Mouse (Mus musculus) midbrain, embryonic 12.5 days (tissue): ENCODE results near the gene Cacna2d2. TPM values are rescaled to one million over a fixed set of nuclear protein-coding genes. Genes with fewer than 3 reads are reported as not detected.
A peak's percentile ranks its signal among the peaks of the same experiment; 100 is the strongest.

ENCODE experiments used
- ATAC-seq: fragments of 200-750 bp; cut with Nextera tagmentation; 2 replicates; pipeline ENCODE4 v1.8.0; 2017; ENCODE audit warnings: low read depth, moderate TSS enrichment, moderate library complexity; ENCODE audit not compliant: low FRiP score
- H3K27ac ChIP-seq: fragments of 300-500 bp; sonication (generic); replicated peaks from 2 replicates; pipeline ENCODE4 v1.5.1; 2016; ENCODE audit warnings: mild to moderate bottlenecking
- H3K27me3 ChIP-seq: fragments of 300-500 bp; sonication (generic); 2 replicates; pipeline ENCODE4 v1.6.1; 2016; ENCODE audit warnings: mild to moderate bottlenecking
- H3K36me3 ChIP-seq: fragments of 300-500 bp; sonication (generic); 2 replicates; pipeline ENCODE4 v1.6.1; 2016
- H3K4me1 ChIP-seq: fragments of 300-500 bp; sonication (generic); 2 replicates; pipeline ENCODE4 v1.6.1; 2016
- H3K4me2 ChIP-seq: fragments of 300-500 bp; sonication (generic); replicated peaks from 2 replicates; pipeline ENCODE4 v1.6.1; 2016; ENCODE audit warnings: mild to moderate bottlenecking, moderate library complexity
- H3K4me3 ChIP-seq: fragments of 300-500 bp; sonication (generic); 2 replicates; pipeline ENCODE4 v1.5.1; 2016; ENCODE audit warnings: mild to moderate bottlenecking
- H3K9ac ChIP-seq: fragments of 300-500 bp; sonication (generic); replicated peaks from 2 replicates; pipeline ENCODE4 v1.6.1; 2016; ENCODE audit warnings: mild to moderate bottlenecking, moderate library complexity
- H3K9me3 ChIP-seq: fragments of 300-500 bp; sonication (generic); 2 replicates; pipeline ENCODE4 v1.6.1; 2016; ENCODE audit warnings: mild to moderate bottlenecking
- WGBS: fragments of 180-500 bp; shearing (Covaris S2); methylation state at CpG from one replicate; pipeline ENCODE4 v1.1.7; 2016; 5-methylcytosine and 5-hydroxymethylcytosine counted together
- polyA plus RNA-seq: library from polyadenylated mRNA; unstranded; fragments of >200 nt; fragmentation: Nextera tagmentation; extraction: Ambion mirVana; gene quantifications from 2 replicates; pipeline ENCODE4 v1.2.1, GENCODE M21; 2016

Gene Cacna2d2
- polyA plus RNA-seq, 1 experiment from 2014 or later = 4.1 TPM

DNA sequence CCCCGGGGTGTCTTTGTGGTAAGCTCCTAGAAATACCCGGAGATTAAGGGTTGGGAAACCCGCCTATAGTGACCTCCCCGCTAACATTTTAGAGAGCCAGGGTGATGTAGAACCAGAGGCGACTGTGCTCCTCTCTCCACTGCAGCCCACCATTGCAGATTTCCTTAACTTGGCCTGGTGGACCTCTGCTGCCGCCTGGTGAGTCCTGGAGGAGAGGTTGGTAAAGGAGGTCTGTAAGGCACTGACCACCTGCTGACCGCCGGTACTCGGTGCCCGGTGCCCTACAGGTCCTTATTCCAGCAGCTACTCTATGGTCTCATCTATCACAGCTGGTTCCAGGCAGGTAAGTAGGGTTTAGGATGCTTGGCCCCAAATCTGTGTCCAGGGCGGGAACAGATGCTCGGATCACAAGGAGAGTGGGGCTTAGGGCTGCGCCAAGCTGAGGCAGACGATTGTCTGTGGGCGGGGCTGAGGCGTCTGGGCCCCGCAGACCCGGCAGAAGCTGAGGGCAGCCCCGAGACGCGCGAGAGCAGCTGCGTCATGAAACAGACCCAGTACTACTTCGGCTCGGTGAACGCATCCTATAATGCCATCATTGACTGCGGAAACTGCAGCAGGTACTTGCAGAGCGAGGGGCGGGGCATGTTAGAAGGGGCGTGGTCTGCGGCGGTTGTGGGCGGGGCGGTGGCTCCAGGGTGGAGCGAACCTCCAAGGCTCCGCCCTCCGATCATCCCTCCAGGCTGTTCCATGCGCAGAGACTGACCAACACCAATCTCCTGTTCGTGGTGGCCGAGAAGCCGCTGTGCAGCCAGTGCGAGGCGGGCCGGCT lies 127.0 kb downstream of the Cacna2d2 start:
- 4% methylated on average over 44 of the region's 44 CpGs for WGBS
- Histone ChIP-seq H3K36me3 (no peaks in the 10 kb centered on the region), H3K27ac (no peak overlapping the region), H3K4me2 (peak overlapping the region; percentile 56), H3K9me3 (no peaks in the 10 kb centered on the region), H3K9ac (peak overlapping the region; percentile 15; the same call in 1 of the 2 replicates), H3K4me3 (peak overlapping the region; percentile 38), H3K27me3 (peaks cover 69% of the 10 kb centered on the region), H3K4me1 (peaks cover 30% of the 10 kb centered on the region)
- peak; percentile 59 for ATAC-seq

DNA sequence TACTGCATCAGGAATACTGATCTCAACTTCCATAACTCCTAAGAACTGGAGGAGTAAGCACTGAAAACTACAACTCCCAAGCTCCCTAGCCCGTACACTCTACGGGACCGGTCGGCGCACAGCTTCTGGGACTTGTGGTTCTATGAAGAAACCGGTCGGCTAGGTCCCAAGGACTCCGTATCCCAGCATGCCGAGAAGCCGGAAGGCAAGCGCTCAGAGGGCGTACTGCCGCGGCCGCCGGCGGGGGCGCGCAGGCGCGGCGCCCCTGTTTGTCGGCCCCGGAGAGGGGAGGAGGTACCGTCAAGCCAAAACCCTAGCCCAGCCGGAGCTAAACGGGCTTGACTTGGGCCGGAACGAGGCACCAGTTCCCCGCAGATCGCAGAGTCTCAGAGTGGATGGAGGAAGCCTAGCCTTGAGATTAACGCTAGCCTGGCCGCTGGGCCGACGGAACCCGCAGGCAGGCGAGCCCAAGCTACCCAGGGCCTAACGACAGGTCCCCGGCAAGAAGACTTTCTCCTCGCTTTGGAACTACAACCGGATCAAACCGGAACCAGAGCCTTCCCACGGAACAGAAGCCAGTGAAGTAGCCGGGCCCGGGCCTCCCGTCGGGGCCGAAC lies 134.5 kb downstream of the Cacna2d2 start, which contains the start of gene Tmem115:
Tmem115 (plus strand) TSS at position 155 of the 617 bp plus-strand sequence.
- H3K36me3 ChIP-seq = peaks cover 14% of the 10 kb centered on the region
- under 1% methylated on average over 46 of the region's 48 CpGs for WGBS
- H3K4me3 ChIP-seq = peak within 1 kb of the TSS; percentile 92
- no peaks in the 10 kb centered on the region for H3K9me3 ChIP-seq
- peaks cover 5% of the 10 kb centered on the region; the same call in 1 of the 2 replicates for H3K27me3 ChIP-seq
- H3K4me1 ChIP-seq = peaks cover 30% of the 10 kb centered on the region
- peak within 1 kb of the TSS; percentile 100 for H3K4me2 ChIP-seq
- H3K9ac ChIP-seq = peak within 1 kb of the TSS; percentile 93
- ATAC-seq = peak; percentile 98
- H3K27ac ChIP-seq = peak within 1 kb of the TSS; percentile 60

DNA sequence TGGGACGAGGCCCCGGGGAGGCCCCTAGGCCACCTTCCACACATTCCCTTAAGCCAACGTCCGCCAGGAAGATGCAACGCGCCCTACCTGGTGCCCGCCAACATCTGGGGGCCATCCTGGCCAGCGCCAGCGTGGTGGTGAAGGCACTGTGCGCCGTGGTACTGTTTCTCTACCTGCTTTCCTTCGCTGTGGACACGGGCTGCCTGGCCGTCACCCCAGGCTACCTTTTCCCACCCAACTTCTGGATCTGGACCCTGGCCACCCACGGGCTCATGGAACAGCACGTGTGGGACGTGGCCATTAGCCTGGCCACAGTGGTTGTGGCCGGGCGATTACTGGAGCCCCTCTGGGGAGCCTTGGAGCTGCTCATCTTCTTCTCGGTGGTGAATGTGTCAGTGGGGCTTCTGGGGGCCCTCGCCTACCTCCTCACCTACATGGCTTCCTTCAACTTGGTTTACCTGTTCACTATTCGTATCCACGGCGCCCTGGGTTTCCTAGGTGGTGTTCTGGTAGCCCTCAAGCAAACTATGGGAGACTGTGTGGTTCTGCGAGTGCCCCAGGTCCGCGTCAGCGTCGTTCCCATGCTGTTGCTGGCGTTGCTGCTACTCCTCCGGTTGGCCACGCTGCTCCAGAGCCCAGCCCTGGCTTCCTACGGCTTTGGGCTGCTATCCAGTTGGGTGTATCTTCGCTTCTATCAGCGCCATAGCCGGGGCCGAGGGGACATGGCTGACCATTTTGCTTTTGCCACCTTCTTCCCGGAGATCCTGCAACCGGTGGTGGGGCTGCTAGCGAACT lies 135.2 kb downstream of the Cacna2d2 start:
- H3K36me3 ChIP-seq = peaks cover 21% of the 10 kb centered on the region
- peaks cover 5% of the 10 kb centered on the region; the same call in 1 of the 2 replicates for H3K27me3 ChIP-seq
- H3K27ac ChIP-seq = peak overlapping the region; percentile 60; the same call in 1 of the 2 replicates
- peak; percentile 27; the same call in 1 of the 2 replicates for ATAC-seq
- no peaks in the 10 kb centered on the region for H3K9me3 ChIP-seq
- peak overlapping the region; percentile 93 for H3K9ac ChIP-seq
- peak overlapping the region; percentile 100 for H3K4me2 ChIP-seq
- H3K4me1 ChIP-seq = peaks cover 30% of the 10 kb centered on the region
- WGBS = under 1% methylated on average over 40 of the region's 40 CpGs
- H3K4me3 ChIP-seq = peak overlapping the region; percentile 92

DNA sequence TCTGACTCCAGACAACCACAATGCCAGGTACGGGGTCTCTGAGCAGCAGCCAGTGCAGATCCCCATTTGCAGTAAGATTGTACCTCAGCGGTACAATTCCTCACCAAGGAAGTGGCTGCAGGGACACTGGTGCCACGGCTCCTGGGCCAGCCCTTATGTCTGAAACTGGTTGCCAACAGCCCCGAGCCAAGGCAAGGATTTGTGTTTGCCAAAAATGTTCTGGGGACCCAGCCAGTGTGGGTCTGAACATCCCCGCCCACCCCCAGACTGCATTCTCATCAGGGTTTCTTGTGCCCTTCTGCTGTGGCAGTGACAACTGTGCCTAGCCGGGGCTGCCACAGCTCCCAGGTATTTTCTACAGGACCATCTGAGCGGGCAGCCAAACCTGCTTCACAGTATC lies 138.8 kb downstream of the Cacna2d2 start:
- no peaks in the 10 kb centered on the region for H3K27me3 ChIP-seq
- H3K9me3 ChIP-seq = no peaks in the 10 kb centered on the region
- no peak overlapping the region for H3K4me3 ChIP-seq
- H3K4me2 ChIP-seq = no peak overlapping the region
- H3K36me3 ChIP-seq = peaks cover 29% of the 10 kb centered on the region
- 92% methylated on average over 7 of the region's 7 CpGs for WGBS
- no peak for ATAC-seq
- H3K4me1 ChIP-seq = peaks cover 51% of the 10 kb centered on the region
- H3K9ac ChIP-seq = no peak overlapping the region
- no peak overlapping the region for H3K27ac ChIP-seq

DNA sequence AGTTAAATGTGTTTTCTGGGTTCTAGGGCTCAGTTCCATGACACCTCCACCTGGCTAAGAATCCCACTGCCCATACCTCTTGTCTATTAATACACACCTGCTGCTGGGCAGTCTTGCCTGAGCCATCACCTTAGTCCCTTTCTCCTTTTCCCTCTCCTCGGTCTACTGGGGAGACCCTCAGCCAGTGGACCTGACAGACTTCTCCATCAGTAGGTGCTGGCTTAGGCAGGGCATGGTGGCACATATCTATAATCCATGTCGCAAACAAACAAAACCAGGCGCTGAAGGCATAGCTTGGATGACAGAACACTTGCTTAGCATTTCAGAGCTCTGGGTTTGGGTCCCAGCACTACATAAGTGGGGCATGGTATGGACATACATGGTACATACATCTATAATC lies 139.3 kb downstream of the Cacna2d2 start:
- Histone ChIP-seq H3K4me1 (peaks cover 52% of the 10 kb centered on the region), H3K4me3 (no peak overlapping the region), H3K27ac (no peak overlapping the region), H3K9me3 (no peaks in the 10 kb centered on the region), H3K27me3 (no peaks in the 10 kb centered on the region), H3K4me2 (no peak overlapping the region), H3K9ac (no peak overlapping the region), H3K36me3 (peaks cover 33% of the 10 kb centered on the region)
- 93% methylated on average over 3 of the region's 3 CpGs for WGBS
- ATAC-seq = no peak

DNA sequence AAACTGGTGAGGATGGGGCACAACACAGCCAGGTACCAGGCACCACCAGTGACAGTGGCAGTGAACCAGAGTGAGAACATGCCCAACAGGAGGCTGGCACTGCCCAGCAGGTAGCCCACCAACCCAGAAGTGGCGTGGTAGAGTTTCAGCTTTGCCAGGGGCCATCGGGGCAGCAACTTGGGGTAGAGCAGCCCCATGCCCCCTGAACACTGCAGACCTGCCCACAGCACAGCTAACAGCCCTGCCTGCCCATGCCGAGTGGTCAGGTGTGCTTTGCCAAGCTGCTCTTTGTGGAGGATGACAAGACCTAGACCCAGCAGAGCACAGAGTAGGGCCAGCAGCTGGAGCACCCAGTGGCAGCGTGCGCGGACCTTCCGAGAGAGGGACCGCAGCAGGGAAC lies 140.5 kb downstream of the Cacna2d2 start:
- no peaks in the 10 kb centered on the region for H3K9me3 ChIP-seq
- H3K36me3 ChIP-seq = peaks cover 46% of the 10 kb centered on the region
- H3K4me2 ChIP-seq = no peak overlapping the region
- WGBS = 95% methylated on average over 8 of the region's 8 CpGs
- no peak overlapping the region for H3K9ac ChIP-seq
- H3K4me3 ChIP-seq = no peak overlapping the region
- H3K27ac ChIP-seq = no peak overlapping the region
- H3K4me1 ChIP-seq = peaks cover 46% of the 10 kb centered on the region
- no peaks in the 10 kb centered on the region for H3K27me3 ChIP-seq
- ATAC-seq = no peak

DNA sequence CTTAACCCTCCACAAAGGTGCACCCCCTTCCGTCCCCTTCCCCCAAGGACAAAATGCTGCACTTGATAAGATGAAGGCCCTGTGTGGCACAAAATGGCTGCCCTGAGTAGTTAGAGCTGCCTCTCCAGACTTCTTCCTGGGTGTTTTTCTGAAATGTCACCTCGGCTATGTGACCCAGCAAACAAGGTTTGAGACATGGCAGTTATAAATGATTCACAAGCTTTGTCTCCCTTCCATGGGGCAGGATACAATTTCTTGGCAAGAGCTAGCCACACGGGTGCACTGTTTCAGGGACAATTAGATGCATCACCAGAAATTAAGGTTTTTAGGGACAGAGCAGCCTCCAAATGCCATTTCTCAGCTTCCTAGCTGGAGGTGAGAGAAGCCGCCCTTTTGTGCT lies 141.0 kb downstream of the Cacna2d2 start:
- H3K4me3 ChIP-seq = no peak overlapping the region
- no peak for ATAC-seq
- 75% methylated on average over 4 of the region's 4 CpGs for WGBS

DNA sequence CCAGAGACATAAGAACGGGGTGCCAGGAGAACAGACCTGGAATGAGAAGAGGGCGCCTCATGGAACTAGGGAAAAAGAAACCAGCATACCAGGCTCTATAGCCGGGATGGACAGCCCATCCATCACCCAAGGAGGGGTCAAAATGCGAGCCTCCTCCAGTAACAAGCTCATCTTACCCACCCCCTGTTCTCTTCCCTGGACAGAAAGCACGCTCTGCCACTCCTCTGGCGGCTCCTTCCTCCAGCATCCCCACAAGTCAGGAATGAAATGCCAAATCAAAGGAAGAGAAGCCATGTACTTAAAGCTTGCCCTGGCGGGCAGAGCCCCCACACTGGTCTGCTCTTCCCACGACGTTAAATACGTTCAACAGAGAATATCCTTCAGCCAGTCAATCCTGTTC lies 141.6 kb downstream of the Cacna2d2 start:
- H3K4me1 ChIP-seq = peaks cover 38% of the 10 kb centered on the region
- peak overlapping the region; percentile 91 for H3K4me2 ChIP-seq
- peak overlapping the region; percentile 49; the same call in 1 of the 2 replicates for H3K27ac ChIP-seq
- H3K27me3 ChIP-seq = no peaks in the 10 kb centered on the region
- no peak for ATAC-seq
- peak overlapping the region; percentile 66 for H3K4me3 ChIP-seq
- peak overlapping the region; percentile 48; the same call in 1 of the 2 replicates for H3K9ac ChIP-seq
- WGBS = 42% methylated on average over 10 of the region's 10 CpGs
- H3K36me3 ChIP-seq = peaks cover 50% of the 10 kb centered on the region
- no peaks in the 10 kb centered on the region for H3K9me3 ChIP-seq

More for the DNA sequence above, 141.0 kb downstream of the Cacna2d2 start:
- H3K4me1 ChIP-seq = peaks cover 42% of the 10 kb centered on the region
- no peaks in the 10 kb centered on the region for H3K9me3 ChIP-seq
- no peak overlapping the region for H3K9ac ChIP-seq
- no peak overlapping the region for H3K4me2 ChIP-seq
- H3K27ac ChIP-seq = no peak overlapping the region
- peaks cover 50% of the 10 kb centered on the region for H3K36me3 ChIP-seq
- H3K27me3 ChIP-seq = no peaks in the 10 kb centered on the region

DNA sequence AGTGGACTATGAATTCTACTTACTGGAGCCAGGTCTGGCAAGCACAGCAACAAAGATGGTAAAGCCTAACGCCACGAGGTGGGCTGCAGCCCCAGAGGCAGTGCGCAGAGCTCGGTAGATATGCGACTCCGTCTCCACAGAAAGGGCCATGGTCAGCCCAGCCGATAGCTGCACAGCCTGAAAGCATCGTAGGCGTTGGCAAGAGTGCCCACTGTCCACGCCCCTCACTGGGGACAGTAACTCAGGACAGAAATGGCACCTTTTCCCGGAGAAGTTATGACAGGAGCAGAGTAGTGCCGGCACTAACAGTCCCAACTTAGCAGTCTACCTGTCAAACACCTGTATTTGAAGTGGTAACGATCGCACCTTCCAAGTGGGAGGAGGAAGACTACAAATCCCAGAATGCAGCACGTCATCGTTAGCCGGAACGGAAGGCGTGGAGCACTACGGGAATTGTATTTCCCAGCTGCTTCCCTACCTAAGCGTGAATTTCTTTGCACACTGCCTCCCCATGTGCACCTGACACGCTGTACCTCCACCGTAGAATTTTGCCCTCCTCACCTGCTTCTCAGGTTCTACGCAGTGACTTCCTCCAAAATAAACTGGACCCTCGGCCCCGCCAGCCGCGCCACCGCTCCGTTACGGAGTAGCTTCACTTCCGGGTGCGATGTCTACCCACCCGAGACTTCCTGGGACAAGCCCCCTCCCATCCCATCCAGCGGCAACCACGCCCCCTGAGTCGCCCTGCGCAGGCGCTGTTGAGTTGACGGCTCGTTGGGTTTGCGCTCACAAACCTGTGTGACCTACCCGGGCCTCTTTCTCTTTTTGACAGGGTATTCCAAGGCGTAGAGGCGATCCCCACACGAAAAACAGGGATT lies 142.3 kb downstream of the Cacna2d2 start, which contains the start of the genes Cyb561d2 and Nprl2:
Cyb561d2 (minus strand) TSS at position 720 of the 878 bp plus-strand sequence.
Nprl2 (plus strand) TSS at position 753 of the 878 bp plus-strand sequence.
- Histone ChIP-seq H3K36me3 (peaks cover 50% of the 10 kb centered on the region), H3K9me3 (no peaks in the 10 kb centered on the region), H3K9ac (peak within 1 kb of the TSS; percentile 73), H3K27me3 (no peaks in the 10 kb centered on the region), H3K4me3 (peak within 1 kb of the TSS; percentile 66), H3K4me2 (peak within 1 kb of the TSS; percentile 91), H3K4me1 (peaks cover 36% of the 10 kb centered on the region), H3K27ac (peak within 1 kb of the TSS; percentile 49; the same call in 1 of the 2 replicates)
- peak; percentile 85 for ATAC-seq
- under 1% methylated on average over 46 of the region's 46 CpGs for WGBS

DNA sequence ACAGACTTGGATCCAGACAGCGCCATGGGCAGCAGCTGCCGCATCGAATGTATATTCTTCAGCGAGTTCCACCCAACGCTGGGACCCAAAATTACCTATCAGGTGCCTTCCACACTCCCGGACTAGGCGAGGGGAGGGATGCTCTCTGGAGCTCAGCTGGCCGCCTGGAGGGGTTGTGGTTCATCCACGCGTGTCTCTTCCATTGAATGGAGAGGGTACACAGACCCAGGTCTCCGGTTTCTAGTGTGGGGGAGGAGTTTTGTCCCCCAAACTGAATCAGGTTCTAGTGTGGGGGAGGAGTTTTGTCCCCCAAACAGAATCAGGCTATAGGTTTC lies 142.9 kb downstream of the Cacna2d2 start:
- Histone ChIP-seq H3K4me3 (peak overlapping the region; percentile 66), H3K4me1 (peaks cover 36% of the 10 kb centered on the region), H3K4me2 (peak overlapping the region; percentile 91), H3K9me3 (no peaks in the 10 kb centered on the region), H3K9ac (peak overlapping the region; percentile 73), H3K27me3 (peaks cover under 1% of the 10 kb centered on the region; the same call in 1 of the 2 replicates), H3K36me3 (peaks cover 50% of the 10 kb centered on the region), H3K27ac (peak overlapping the region; percentile 49; the same call in 1 of the 2 replicates)
- ATAC-seq = peak; percentile 24; the same call in 1 of the 2 replicates
- WGBS = 3% methylated on average over 11 of the region's 11 CpGs
